Mouse (Mus musculus) embryonic facial prominence, embryonic 10.5 days (tissue): ENCODE measurements around the gene Chpf. TPM values are rescaled to one million over a fixed set of nuclear protein-coding genes. Genes with fewer than 3 reads are reported as not detected.

ENCODE experiments used
- DNase-seq: peaks from one replicate; pipeline ENCODE4 v3.0.0-alpha.2; 2017; ENCODE audit warnings: low spot score
- H3K27ac ChIP-seq: fragments of 300-500 bp; sonication (generic); replicated peaks from 2 replicates; pipeline ENCODE4 v1.5.1; 2016; ENCODE audit warnings: mild to moderate bottlenecking
- H3K27me3 ChIP-seq: fragments of 300-500 bp; sonication (generic); replicated peaks from 2 replicates; pipeline ENCODE4 v1.6.1; 2016; ENCODE audit warnings: low read depth, mild to moderate bottlenecking; ENCODE audit not compliant: poor library complexity, severe bottlenecking
- H3K36me3 ChIP-seq: fragments of 300-500 bp; sonication (generic); replicated peaks from 2 replicates; pipeline ENCODE4 v1.6.1; 2016; ENCODE audit warnings: mild to moderate bottlenecking, moderate library complexity
- H3K4me1 ChIP-seq: fragments of 300-500 bp; sonication (generic); 2 replicates; pipeline ENCODE4 v1.6.1; 2016
- H3K4me3 ChIP-seq: fragments of 300-500 bp; sonication (generic); 2 replicates; pipeline ENCODE4 v1.5.1; 2016; ENCODE audit warnings: mild to moderate bottlenecking, moderate library complexity
- H3K9me3 ChIP-seq: fragments of 300-500 bp; sonication (generic); 2 replicates; pipeline ENCODE4 v1.6.1; 2016; ENCODE audit warnings: mild to moderate bottlenecking
- WGBS: fragments of 180-500 bp; shearing (Covaris S2); methylation state at CpG from one replicate; pipeline ENCODE4 v1.1.7; 2016; 5-methylcytosine and 5-hydroxymethylcytosine counted together
- polyA plus RNA-seq: library from polyadenylated mRNA; unstranded; fragments of >200 nt; fragmentation: Nextera tagmentation; extraction: Ambion mirVana; gene quantifications from 2 replicates; pipeline ENCODE4 v1.2.1, GENCODE M21; 2016

Gene Chpf
- polyA plus RNA-seq, 1 experiment from 2014 or later: 25.3 TPM

- WGBS: under 1% methylated on average over 65 of the region's 65 CpGs
- Histone ChIP-seq H3K27ac (peak within 1 kb of the TSS; percentile 97), H3K9me3 (no peaks in the 10 kb centered on the region), H3K4me3 (peak within 1 kb of the TSS; percentile 94), H3K27me3 (peaks cover 50% of the 10 kb centered on the region), H3K4me1 (peaks cover 69% of the 10 kb centered on the region), H3K36me3 (peaks cover 28% of the 10 kb centered on the region)
- DNase-seq: peak; percentile 92
Measured at GRCm38 (mm10) chr1:75505956-75506831, 27.1 kb upstream of the Chpf start, which contains the start of gene Obsl1. Gene Obsl1, minus strand, starts transcription at chr1:75506452.

GRCm38 (mm10) chr1:75505159-75505955 is 26.2 kb upstream of the Chpf start:
- DNase-seq: peak; percentile 78
- H3K27me3 ChIP-seq: peaks cover 50% of the 10 kb centered on the region
- no peaks in the 10 kb centered on the region for H3K9me3 ChIP-seq
- H3K4me3 ChIP-seq: peak overlapping the region; percentile 94
- peaks cover 36% of the 10 kb centered on the region for H3K36me3 ChIP-seq
- WGBS: under 1% methylated on average over 84 of the region's 84 CpGs
- H3K27ac ChIP-seq: peak overlapping the region; percentile 97
- H3K4me1 ChIP-seq: peaks cover 62% of the 10 kb centered on the region

GRCm38 (mm10) chr1:75504256-75505045 is 25.3 kb upstream of the Chpf start:
- Histone ChIP-seq H3K4me1 (peaks cover 56% of the 10 kb centered on the region), H3K27me3 (peaks cover 42% of the 10 kb centered on the region)

GRCm38 (mm10) chr1:75503651-75503980 is 24.5 kb upstream of the Chpf start:
- 68% methylated on average over 23 of the region's 23 CpGs for WGBS
- DNase-seq: no peak
- Histone ChIP-seq H3K27ac (no peak overlapping the region), H3K4me1 (peaks cover 53% of the 10 kb centered on the region), H3K27me3 (peaks cover 35% of the 10 kb centered on the region), H3K4me3 (peak overlapping the region; percentile 94), H3K36me3 (peaks cover 54% of the 10 kb centered on the region), H3K9me3 (no peaks in the 10 kb centered on the region)

More at GRCm38 (mm10) chr1:75504256-75505045, 25.3 kb upstream of the Chpf start:
- no peaks in the 10 kb centered on the region for H3K9me3 ChIP-seq
- H3K27ac ChIP-seq: peak overlapping the region; percentile 97; the same call in 1 of the 2 replicates
- peaks cover 45% of the 10 kb centered on the region for H3K36me3 ChIP-seq
- H3K4me3 ChIP-seq: peak overlapping the region; percentile 94
- no peak for DNase-seq
- 65% methylated on average over 9 of the region's 9 CpGs for WGBS

GRCm38 (mm10) chr1:75502945-75503650 is 24.0 kb upstream of the Chpf start:
- Histone ChIP-seq H3K4me1 (peaks cover 51% of the 10 kb centered on the region), H3K9me3 (no peaks in the 10 kb centered on the region), H3K36me3 (peaks cover 59% of the 10 kb centered on the region), H3K27ac (no peak overlapping the region), H3K27me3 (peaks cover 33% of the 10 kb centered on the region), H3K4me3 (0 out of 2 replicates have a peak overlapping the region, but pooled peaks have one; percentile 94)
- WGBS: 86% methylated on average over 25 of the region's 25 CpGs
- DNase-seq: no peak

GRCm38 (mm10) chr1:75501905-75502304 is 22.8 kb upstream of the Chpf start:
- no peak overlapping the region for H3K27ac ChIP-seq
- 94% methylated on average over 9 of the region's 9 CpGs for WGBS
- peaks cover 39% of the 10 kb centered on the region for H3K4me1 ChIP-seq
- no peak for DNase-seq
- H3K4me3 ChIP-seq: no peak overlapping the region
- H3K36me3 ChIP-seq: peaks cover 71% of the 10 kb centered on the region
- H3K9me3 ChIP-seq: no peaks in the 10 kb centered on the region
- peaks cover 22% of the 10 kb centered on the region for H3K27me3 ChIP-seq

- Histone ChIP-seq H3K27ac (no peak overlapping the region), H3K36me3 (peaks cover 86% of the 10 kb centered on the region), H3K9me3 (no peaks in the 10 kb centered on the region), H3K27me3 (peaks cover 15% of the 10 kb centered on the region), H3K4me3 (no peak overlapping the region), H3K4me1 (peaks cover 23% of the 10 kb centered on the region)
- 78% methylated on average over 7 of the region's 7 CpGs for WGBS
- DNase-seq: peak; percentile 9
Measured at GRCm38 (mm10) chr1:75499441-75499840, 20.3 kb upstream of the Chpf start.

GRCm38 (mm10) chr1:75498897-75499296 is 19.8 kb upstream of the Chpf start:
- Histone ChIP-seq H3K27ac (no peak overlapping the region), H3K9me3 (no peaks in the 10 kb centered on the region), H3K4me3 (no peak overlapping the region), H3K36me3 (peaks cover 85% of the 10 kb centered on the region), H3K27me3 (peaks cover 10% of the 10 kb centered on the region), H3K4me1 (peaks cover 17% of the 10 kb centered on the region)
- 87% methylated on average over 4 of the region's 4 CpGs for WGBS
- no peak for DNase-seq

GRCm38 (mm10) chr1:75494878-75495548 is 15.9 kb upstream of the Chpf start:
- Histone ChIP-seq H3K27ac (peak overlapping the region; percentile 19; the same call in 1 of the 2 replicates), H3K4me3 (no peak overlapping the region), H3K27me3 (peaks cover 40% of the 10 kb centered on the region), H3K9me3 (no peaks in the 10 kb centered on the region), H3K36me3 (peaks cover 80% of the 10 kb centered on the region), H3K4me1 (peaks cover 7% of the 10 kb centered on the region)
- 55% methylated on average over 12 of the region's 12 CpGs for WGBS
- DNase-seq: peak; percentile 77

- WGBS: 33% methylated on average over 24 of the region's 24 CpGs
- H3K36me3 ChIP-seq: peaks cover 69% of the 10 kb centered on the region
- peaks cover 13% of the 10 kb centered on the region for H3K4me1 ChIP-seq
- no peak for DNase-seq
- peaks cover 63% of the 10 kb centered on the region for H3K27me3 ChIP-seq
- H3K4me3 ChIP-seq: no peak overlapping the region
- no peak overlapping the region for H3K27ac ChIP-seq
- H3K9me3 ChIP-seq: no peaks in the 10 kb centered on the region
Measured at GRCm38 (mm10) chr1:75492579-75493170, 13.6 kb upstream of the Chpf start.
